Mouse (Mus musculus) frontal cortex, adult (tissue): ENCODE results near the gene Zbtb22.

ENCODE experiments used
- ATAC-seq: cut with Nextera tagmentation; 2 replicates; pipeline ENCODE4 v1.9.2; 2017; ENCODE audit warnings: mild to moderate bottlenecking, moderate library complexity, mixed read lengths; ENCODE audit not compliant: low TSS enrichment

The Zbtb22 gene

GRCm38 (mm10) chr17:33965082-33965845 is 49.6 kb downstream of the Zbtb22 start:
- ATAC-seq, result no peak

GRCm38 (mm10) chr17:33965846-33966550 is 50.3 kb downstream of the Zbtb22 start:
- ATAC-seq, result no peak

- ATAC-seq, result peak; percentile 69
Measured at GRCm38 (mm10) chr17:33968489-33968888, 52.8 kb downstream of the Zbtb22 start.
